Mouse (Mus musculus) urinary bladder, adult 2 months (tissue): ENCODE measurements around the gene Mosmo. TPM values are rescaled to one million over a fixed set of nuclear protein-coding genes. Genes with fewer than 3 reads are reported as not detected.
A peak's percentile ranks its signal among the peaks of the same experiment; 100 is the strongest.
"Not testable (repeated sequence)": the region's sequence is repeated elsewhere in the genome, so short reads cannot be mapped to it uniquely, and the experiment has no call there.

Experiments used
- DNase-seq: peaks from one replicate; pipeline ENCODE4 v3.0.0; 2022; ENCODE audit warnings: low spot score
- polyA plus RNA-seq: library from polyadenylated mRNA; depleted of rRNA; stranded (reverse); fragments of >200 nt; gene quantifications from 2 replicates; pipeline ENCODE4 v1.2.3, GENCODE M21; 2012

Gene Mosmo
- polyA plus RNA-seq, 1 experiment = 22.6 TPM

DNA sequence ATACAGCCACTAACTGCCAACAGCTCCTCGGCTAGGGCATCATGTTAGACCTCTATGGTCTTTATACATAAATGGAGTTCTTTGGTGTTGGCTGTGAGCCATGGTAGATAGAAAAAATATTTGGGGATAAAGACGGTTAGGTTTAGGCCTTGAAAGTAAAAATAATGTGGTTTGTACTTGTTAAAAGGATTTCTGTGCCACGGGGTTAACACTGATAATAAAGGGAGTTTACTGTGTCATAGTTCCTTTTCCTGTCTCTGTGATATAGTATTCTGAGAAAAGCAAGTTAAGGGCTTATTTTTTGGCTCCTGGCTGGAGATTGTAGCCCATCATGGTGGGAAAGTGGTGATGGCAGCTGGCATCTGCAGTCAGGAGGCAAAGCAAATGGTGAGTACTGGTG, 26.5 kb downstream of the Mosmo start:
- DNase-seq = no peak

DNA sequence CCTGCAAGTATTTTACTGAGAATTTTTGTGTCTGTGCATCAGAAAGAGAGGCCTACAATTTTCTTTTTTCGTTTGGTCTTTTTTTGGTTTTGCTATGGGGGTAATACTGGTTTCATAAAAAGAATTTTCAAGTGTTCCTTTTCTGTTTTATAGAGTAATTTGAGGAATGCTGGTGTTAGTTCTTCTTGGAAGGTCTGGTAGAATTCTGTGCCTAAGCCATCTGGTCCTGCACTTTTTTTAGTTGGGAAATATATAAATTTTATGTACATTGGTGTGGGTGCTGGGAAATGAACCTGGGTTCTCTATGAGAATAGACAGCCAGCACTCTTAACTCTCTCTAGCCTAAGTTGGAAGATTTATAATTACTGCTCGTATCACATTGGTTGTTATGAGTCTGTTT, 34.7 kb downstream of the Mosmo start:
- DNase-seq = no peak

DNA sequence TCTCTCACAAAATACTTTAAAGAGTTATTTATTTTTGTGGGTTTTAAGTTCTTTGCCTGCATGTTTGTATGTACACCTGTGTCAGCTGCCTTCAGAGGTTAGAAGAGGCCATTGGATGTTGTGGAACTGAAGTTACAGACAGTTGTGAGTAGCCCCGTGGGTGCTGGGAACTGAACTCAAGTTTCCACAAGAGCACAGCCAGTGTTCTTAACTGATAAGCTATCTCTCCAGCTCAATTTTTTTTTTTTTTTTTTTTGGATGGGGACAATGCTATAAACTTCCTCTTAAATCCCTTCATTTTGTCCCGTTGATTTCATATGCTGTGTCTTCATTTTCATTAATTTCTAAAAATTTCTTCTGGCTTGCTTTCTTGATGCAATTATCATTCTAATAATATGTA, 35.8 kb downstream of the Mosmo start:
- DNase-seq = no peak

DNA sequence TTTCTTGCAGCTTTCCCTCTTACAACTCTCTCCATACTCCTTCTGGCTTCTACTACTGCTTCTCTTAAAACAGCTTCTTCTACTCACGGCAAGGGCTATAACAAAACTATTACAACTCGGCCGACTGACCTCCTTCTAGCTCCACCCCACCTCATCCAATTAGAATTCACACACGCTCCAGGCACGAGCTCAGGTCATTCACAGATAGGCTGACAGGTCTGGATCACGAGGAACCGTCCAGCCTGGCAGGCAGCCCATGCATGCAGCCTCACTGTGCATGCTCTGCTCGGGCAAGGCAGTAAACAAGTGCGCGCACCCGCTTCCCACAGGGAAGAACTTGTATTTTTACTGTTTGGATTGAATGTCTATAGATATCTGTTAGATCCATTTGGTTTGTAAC, 36.5 kb downstream of the Mosmo start:
- DNase-seq = not testable (repeated sequence)

DNA sequence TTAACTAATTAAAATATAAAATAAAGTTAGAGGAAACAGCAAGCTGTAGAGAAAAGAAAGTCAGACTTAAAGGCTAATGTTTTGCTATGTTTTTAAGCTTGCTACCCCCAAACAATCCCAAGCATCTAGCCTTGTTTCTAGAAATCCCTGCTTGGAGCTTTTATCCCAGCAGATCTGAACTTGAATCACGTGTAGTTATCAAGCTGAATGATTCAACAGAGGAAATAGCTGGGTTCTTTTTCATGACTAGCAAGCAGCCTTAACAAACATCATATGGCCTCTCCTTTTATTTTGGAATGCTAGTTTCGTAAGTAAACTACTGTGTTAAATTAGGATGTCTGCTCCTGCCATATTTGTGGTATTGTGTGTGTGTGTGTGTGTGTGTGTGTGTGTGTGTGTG, 39.8 kb downstream of the Mosmo start:
- DNase-seq = no peak

DNA sequence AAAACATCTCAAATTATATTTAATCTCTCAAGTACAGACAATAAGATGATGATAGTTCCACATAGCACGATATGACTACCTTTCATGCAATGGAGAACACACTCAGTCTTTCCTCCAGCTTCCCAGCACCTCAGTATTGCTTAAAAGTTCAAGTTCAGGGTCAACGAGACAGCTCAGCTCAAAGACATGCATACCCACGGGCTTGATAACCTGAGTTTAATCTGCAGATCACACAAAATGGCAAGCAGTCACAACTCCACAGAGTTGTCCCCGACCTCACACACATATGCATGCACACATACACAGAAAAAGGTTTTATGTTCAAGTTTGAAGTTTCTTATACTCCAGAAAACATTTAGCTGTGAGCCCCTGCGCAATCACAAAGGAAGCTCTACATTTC, 43.6 kb downstream of the Mosmo start:
- DNase-seq = no peak

DNA sequence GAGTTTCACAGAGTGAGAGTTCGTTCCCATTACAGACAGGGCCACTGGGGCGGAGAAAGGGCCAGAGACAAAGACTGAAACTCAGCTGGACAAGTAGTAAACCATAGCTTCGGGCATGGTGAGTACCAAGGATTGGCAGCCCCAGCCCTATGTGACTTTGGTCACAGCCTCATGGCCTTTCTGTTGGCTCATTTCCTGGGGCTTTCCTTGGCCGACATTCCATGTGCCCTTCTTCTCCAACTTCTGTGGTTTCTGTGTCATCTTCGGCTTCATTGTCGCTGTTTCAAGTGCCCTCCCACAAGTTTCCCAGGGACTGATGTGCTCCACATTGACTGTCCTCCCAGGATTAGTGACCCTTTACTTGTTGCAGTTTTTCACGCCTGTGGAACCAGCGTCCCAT, 44.0 kb downstream of the Mosmo start:
- no peak for DNase-seq

DNA sequence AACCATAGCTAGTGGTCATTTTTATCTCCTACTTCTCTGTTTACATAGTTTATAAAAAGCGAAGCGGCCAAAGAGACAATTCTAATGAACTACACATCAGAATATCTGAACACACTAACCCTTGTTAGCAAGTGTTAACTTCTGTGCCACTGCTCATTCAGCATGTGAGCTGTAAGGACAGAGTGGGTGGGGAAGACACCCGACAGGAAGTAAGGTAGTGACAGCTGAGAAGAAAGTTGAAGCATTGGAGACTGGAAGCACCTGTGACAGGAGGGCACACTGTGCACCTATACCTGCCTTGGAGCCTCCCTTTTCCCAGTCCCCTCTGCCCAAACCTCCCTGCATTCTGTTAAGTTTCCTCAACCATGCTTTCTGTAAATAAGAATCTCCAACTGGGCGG, 44.6 kb downstream of the Mosmo start:
- no peak for DNase-seq

DNA sequence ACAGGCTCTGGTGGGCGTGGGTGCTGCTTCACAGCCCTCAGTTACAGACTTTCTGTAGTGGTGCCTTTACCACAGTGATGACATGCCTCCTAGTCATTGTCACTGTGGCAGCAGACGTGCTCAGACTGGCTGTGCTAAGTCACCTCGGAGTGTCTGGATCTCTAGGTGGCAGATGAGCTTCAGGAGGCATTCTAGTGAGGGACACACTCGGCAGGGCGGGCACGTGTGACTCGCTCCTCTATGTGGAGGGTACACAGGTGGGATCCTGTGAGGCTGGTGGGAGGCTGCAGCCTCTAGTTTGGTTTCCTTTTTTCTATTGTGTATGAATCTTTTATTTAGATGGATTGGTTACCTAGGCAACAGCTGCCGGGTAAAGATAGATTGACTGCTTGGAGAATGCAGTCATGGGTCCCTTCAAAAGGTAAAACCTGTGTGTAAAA, 45.4 kb downstream of the Mosmo start:
- DNase-seq = no peak

DNA sequence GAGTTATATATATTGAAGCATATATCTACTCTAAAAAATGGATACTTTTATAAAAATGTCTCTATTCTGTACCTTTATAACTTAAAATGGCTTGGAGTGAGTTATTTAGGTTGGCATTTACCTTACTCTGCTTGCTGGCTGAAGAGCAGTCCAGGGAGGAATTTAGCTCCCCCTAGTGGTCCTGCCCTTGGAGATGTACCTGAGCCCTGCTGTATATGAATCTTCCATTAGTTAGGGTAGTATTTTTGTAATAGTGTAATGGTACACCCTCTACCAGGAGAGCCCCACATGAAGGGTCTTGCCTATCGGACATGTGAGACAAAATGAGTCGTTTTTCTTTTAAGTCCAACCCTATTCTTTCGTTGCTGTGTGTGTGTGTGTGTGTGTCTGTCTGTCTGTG, 50.2 kb downstream of the Mosmo start:
- no peak for DNase-seq

DNA sequence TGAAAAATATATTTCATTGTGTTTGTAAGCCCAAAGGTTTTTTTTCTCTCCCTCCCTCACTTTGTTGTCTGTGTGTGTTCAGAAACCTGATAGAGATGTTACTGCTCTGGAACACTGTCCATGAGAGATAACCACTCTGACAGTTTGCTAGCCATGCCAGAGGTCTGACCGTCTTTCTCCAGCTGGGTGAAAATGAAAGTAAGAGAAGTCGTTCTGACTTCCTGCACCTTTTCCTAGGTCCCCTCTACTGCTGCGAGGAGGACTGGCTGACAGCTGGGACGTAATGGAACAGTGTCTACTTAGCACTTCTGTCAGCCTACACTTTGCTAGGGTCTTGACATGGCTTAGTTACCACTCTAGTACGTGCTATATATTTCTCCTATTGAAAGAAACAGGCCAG, 52.2 kb downstream of the Mosmo start:
- DNase-seq = no peak

DNA sequence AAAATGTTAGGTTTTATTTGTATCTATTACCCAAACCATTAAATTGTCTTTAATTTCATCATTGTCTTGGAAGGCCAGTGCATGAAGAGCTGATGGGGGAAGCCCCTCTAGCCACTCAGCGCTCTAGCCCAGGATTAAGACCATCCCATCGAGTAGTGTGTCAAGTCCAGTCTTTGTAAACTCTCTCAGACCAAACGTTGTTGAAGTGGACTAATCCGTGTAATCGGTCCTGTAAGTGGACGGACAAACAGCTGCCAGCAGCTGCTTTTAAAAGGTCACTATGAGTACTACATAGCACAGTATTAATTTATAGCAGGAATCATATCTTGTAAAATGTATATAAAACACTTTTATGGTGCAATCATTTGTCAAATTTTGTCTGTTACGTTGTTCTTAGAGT, 55.5 kb downstream of the Mosmo start:
- DNase-seq = no peak

DNA sequence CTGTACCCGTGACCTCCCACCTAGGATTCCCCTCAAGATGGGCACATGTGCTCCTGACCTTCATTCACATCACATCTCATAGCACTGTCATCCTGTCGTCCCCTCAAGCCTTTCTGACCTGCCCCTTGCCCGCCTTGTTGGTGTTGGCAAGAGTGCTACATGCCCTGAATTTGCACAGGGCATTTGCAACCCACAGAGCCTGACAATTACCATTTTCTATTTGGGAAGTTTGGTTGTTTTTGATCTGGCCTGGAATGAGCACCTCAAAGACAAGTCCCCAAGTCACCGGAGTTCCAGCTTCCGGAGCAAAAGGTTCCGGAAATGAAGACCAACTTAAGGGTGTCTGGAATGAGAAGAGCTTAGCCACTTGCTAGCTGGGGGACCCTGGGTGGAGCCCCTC, 61.6 kb downstream of the Mosmo start, which contains the start of gene Vwa3a:
TSS of gene Vwa3a (plus strand) at position 301 of the 400 bp plus-strand sequence.
- no peak for DNase-seq

DNA sequence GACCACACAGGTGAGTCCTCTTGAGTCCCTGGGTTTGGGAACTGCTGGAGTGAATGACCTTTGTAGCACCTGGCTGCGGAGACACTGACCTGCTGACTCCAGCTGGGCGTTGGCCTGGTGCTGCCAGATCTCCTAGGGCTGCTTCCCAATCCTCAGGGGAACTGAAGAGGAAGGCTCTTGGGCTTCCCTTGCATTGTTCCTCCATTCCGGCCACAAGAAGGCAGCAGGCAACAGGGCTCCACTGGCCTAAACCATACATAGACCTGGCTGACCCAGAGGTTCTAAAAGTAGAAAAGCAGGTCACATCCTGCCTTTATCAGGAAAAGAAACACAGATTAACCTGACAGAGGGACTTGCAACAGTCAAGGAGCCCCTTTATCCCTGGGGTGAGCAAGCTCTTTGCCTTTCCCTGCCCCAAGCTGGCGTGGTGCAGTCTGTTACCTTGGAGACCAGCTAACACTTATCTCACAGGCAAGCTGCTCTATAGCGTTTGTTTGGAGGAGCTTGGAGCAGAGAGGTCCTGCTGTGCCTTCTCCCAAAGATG, 62.2 kb downstream of the Mosmo start:
- no peak for DNase-seq

DNA sequence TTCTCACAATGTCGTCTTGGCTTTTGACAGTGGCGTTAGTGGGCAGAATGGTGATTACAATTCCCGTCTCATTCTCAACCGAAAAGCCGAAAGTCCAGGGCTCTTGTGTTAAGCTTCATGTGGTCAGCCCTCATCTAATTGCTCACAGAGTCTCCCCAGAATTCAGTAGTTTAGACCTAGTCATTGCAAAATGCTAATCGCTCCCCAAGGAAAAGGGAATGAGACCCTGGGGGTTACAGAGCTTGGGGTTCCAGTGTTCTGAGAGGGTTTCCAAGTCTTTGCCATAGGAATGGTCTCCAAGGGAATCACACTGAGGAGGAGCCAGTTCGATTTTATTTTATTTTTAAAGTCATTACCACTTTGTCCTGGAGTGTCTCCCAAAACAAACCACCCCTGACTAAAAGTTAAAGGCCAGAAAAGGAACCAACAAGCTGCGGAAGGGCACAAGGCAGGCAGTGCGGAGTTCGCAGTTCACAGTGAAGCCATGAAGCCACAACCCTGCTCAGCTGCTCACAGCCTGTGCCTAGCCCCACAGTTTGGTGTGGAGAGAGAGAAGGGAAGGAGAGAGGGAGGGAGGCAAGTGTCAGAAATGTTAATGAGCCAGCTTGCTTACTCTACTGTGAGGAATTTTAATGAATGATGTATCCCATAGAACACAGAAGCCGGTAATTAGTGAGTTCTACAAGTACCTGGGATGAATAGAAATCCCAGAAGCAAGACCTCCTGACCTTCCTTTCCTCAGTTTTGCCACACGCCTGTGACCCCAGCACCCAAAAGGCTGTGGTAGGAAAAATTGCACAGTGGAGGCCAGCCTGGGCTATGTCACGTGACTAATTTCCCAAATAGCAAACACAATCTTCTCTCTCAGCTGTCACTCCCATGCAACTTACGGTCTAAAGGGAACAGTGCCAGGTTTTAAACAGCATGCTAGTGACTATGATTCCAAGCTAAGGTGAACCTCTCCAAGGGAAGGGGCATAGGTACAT, 66.2 kb downstream of the Mosmo start:
- no peak for DNase-seq

DNA sequence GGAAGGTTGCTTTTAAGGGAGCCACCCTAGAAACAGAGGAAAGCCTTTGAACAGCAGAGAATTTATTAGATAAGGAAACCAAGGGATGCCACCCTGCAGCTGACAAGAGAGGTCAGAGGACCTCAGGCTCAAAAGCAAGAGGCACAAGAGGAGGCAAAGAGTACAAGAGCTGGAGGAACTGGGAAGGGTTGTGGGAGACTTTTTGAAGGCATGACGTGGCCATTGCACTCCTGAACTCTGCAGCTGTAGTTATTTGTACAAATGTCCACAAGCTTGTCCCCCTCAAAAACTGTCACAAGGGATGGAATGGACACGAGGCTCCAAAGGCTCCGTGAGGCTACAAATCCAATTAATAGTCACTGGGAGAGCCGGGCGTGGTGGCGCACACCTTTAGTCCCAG, 67.2 kb downstream of the Mosmo start:
- DNase-seq = no peak

DNA sequence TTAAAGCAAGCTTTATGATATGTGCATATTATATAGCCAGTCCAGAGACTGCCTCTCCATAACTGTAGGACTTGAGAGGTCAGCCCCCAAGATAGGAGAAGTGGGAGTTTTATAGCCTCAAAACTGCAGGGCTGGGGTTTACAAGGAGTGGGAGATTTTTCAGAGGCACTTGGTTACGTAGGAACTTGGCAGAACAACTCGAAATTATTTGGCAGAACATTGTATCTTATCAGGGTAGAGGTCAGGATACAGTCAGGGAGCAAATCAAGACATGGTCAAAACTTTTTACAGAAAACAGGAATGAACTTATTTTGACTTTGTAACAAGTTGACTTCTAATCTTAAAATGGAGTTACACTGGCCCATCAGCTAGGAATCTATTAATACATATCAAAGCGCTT, 68.6 kb downstream of the Mosmo start:
- DNase-seq = no peak

DNA sequence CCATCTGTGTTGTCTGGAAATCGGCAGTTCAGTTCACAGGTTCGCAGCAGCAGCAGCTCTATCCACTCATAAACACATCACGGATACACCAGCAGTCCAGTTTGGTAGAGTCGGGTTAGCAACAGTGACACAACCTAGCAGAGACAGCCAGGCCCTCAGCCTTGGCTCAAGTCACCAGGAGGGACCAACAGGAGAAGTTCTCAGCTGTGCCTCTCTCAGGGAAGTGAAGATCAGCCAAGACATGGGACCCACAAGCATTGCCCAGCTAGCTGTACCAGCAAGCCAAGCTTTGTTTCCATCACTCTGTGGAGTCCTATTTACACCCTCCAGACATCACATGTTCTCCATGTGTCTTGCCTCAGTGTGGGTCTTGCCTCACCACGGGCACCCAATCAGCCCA, 69.4 kb downstream of the Mosmo start:
- no peak for DNase-seq

DNA sequence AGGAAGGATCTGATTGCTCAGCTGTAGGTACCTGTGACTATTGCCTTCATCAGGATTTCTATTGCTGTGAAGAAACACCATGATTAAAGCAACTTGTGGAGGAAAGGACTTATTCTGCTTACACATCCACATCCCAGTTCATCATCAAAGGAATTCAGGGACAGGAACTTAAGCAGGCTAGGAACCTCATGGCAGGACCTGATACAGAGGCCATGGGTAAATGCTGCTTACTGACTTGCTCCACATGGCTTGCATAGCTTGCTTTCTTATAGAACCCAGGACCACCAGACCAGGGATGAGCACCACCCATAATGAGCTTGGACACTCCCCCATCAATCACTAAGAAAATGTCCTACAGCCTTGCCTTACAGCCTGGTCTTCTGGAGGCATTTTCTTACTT, 71.1 kb downstream of the Mosmo start:
- no peak for DNase-seq

DNA sequence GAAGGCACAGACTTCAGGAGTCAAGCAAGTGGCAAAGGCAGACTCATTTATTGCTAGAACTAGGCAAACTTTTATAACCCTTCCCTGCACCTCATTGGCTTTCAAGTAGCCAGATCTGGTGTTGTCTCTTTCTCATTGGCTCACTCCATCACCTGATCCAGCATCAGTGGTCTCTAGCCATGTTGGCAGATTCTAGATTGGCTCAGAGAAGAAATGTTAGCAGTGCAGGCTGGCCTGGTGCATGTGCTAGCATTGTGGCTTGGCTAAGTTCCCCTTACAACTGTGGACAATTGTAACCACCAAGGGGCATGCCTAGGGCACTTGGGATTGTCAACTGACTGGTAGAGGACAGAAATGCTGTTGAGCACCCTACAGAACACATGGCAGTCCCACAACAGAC, 73.9 kb downstream of the Mosmo start:
- DNase-seq = no peak

DNA sequence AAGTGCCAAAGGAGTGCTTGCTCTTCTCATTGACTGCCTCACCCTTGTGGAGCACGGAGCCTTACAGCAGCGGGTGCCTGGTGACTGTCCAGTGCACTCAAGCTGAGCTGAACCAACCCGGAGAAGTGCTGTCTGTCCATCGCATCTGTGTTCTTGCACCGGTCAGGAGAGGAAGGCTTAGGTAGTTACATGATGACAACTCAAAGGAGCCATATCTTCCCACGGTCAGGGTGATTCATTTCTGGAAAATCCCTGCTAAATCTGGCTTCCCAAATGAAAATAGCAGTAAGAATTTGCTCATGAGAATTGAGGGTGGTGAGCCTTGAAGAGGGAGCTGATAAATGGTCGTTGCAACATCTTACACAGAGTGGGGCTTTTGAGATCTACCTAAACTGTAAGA, 74.5 kb downstream of the Mosmo start:
- no peak for DNase-seq

DNA sequence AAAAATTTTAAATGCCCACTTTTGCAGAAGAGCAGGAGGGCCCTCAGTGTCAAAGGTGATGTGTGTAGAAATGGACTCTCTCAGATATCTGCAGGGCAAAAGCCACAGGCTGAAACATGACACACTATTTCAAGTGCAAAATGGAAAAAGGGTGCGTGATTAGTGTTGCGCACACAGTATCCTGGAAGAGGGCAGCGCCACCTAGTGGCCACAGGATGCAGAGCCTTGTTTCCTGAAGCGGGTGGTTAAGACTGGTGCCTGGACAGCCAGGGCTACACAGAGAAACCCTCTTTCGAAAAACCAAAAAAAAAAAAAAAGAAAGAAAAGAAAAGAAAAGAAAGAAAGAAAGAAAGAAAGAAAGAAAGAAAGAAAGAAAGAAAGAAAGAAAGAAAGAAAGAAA, 77.3 kb downstream of the Mosmo start:
- peak; percentile 59 for DNase-seq

DNA sequence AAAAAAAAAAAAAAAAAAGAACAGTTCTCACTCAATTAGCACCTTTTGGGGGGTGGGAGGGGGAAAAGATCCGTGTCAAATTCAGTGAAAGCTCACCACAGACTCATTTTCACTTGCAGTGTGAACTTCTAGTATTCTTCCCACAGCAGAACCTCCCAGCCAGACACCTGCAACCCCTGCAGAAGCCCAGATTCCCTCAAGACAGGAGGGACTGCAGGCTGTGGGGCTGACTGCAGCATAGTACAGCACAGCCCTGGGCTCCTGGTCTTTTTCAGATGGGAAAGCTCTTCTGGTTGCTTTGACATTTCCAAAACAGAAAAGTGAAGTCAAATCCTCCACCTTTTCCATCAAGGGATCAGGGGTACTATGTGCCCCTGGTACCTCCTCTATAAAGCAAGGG, 90.0 kb downstream of the Mosmo start:
- DNase-seq = no peak
